Comparison of ENCODE assay signal across 16 mouse cellular contexts in genomic region chr6:28762132-28762775, GRCm38 (mm10).
DNase-seq lines count a peak whose midpoint lies in the region; ATAC-seq lines count a peak whose summit lies in the region.
"Had no signal": no experiment of that assay in that cellular context is flagged by ENCODE, and none has a peak within 500 bp of the region (broad histone marks: within the 10 kb centered on the region; RNA-seq: fewer than 3 reads in every experiment).

No protein-coding gene starts in this region.

- no peak overlapping the region for H3K4me3 ChIP-seq in hindbrain, embryonic 10.5 days
- no peak overlapping the region for H3K4me3 ChIP-seq in hindbrain, embryonic 12.5 days
- H3K4me3 ChIP-seq in neural tube, embryonic 12.5 days: no peak overlapping the region
- H3K4me3 ChIP-seq: heart, embryonic 10.5 days; liver, embryonic 15.5 days had no signal

- peaks cover 37% of the 10 kb centered on the region for H3K4me1 ChIP-seq in hindbrain, embryonic 10.5 days (replicated peaks)
- H3K4me1 ChIP-seq in hindbrain, embryonic 12.5 days: peaks cover 19% of the 10 kb centered on the region
- peaks cover 21% of the 10 kb centered on the region for H3K4me1 ChIP-seq in neural tube, embryonic 12.5 days

- 27% methylated on average over 5 of the region's 5 CpGs for WGBS in hindbrain, embryonic 10.5 days
- 17% methylated on average over 5 of the region's 5 CpGs for WGBS in hindbrain, embryonic 12.5 days
- WGBS in neural tube, embryonic 12.5 days: 10% methylated on average over 5 of the region's 5 CpGs

- H3K9ac ChIP-seq in hindbrain, embryonic 12.5 days: no peak overlapping the region
- no peak overlapping the region for H3K9ac ChIP-seq in neural tube, embryonic 12.5 days
- H3K9ac ChIP-seq: liver, embryonic 15.5 days had no signal

- H3K4me2 ChIP-seq in hindbrain, embryonic 12.5 days (replicated peaks): no peak overlapping the region
- H3K4me2 ChIP-seq in neural tube, embryonic 12.5 days (replicated peaks): no peak overlapping the region; the same call in 1 of the 2 replicates
- H3K4me2 ChIP-seq: liver, embryonic 15.5 days had no signal

- DNase-seq in hindbrain, embryonic 10.5 days (ENCODE audit: low spot score): no peak
- DNase-seq in ES-CJ7 (ENCODE audit: low read depth, low spot score): peak; percentile 68
- DNase-seq in embryo, embryonic 10.5 days (ENCODE audit: low spot score): peak; percentile 50
- DNase-seq in ovary, adult 18-20 months (ENCODE audit: low spot score): no peak
- DNase-seq: B cell, adult 2 months; cerebellum, adult 9-11 months; heart, postnatal 14 days; kidney, adult 8-10 months; kidney, postnatal 36 days; lung, postnatal 14 days; thymus, postnatal 4 days had no signal

- H3K36me3 ChIP-seq in hindbrain, embryonic 10.5 days: no peaks in the 10 kb centered on the region
- no peaks in the 10 kb centered on the region for H3K36me3 ChIP-seq in hindbrain, embryonic 12.5 days
- H3K36me3 ChIP-seq in neural tube, embryonic 12.5 days: no peaks in the 10 kb centered on the region
- H3K36me3 ChIP-seq: liver, embryonic 15.5 days had no signal

- no peaks in the 10 kb centered on the region for H3K9me3 ChIP-seq in hindbrain, embryonic 10.5 days
- no peaks in the 10 kb centered on the region for H3K9me3 ChIP-seq in hindbrain, embryonic 12.5 days (replicated peaks)
- H3K9me3 ChIP-seq in neural tube, embryonic 12.5 days: no peaks in the 10 kb centered on the region
- H3K9me3 ChIP-seq: heart, embryonic 10.5 days; liver, embryonic 15.5 days had no signal

- no peak for ATAC-seq in hindbrain, embryonic 12.5 days (ENCODE audit: low FRiP score)
- ATAC-seq in neural tube, embryonic 12.5 days (ENCODE audit: low FRiP score, low read depth): peak; percentile 85
- no peak for ATAC-seq in erythroid progenitor cell, adult 5-6 weeks (replicated peaks; ENCODE audit: low FRiP score, poor library complexity, severe bottlenecking)

- no peaks in the 10 kb centered on the region for H3K27me3 ChIP-seq in hindbrain, embryonic 10.5 days (ENCODE audit: insufficient read depth, poor library complexity, severe bottlenecking)
- no peaks in the 10 kb centered on the region for H3K27me3 ChIP-seq in hindbrain, embryonic 12.5 days
- H3K27me3 ChIP-seq in neural tube, embryonic 12.5 days (replicated peaks): no peaks in the 10 kb centered on the region
- H3K27me3 ChIP-seq: liver, embryonic 15.5 days had no signal

- peak overlapping the region; percentile 45; the same call in 1 of the 2 replicates for H3K27ac ChIP-seq in hindbrain, embryonic 10.5 days
- no peak overlapping the region for H3K27ac ChIP-seq in hindbrain, embryonic 12.5 days
- H3K27ac ChIP-seq in neural tube, embryonic 12.5 days: no peak overlapping the region
- H3K27ac ChIP-seq: heart, embryonic 10.5 days; liver, embryonic 15.5 days had no signal

Comparison
In these comparisons a context has a peak if more than half of its experiments do, and no peak if none do; other contexts are left out.
1. DNase-seq: peak in ES-CJ7 (single experiment) and embryo, embryonic 10.5 days (single experiment); none in hindbrain, embryonic 10.5 days (single experiment) and ovary, adult 18-20 months (single experiment).